Mouse (Mus musculus) bone marrow, adult 2 months (tissue): ENCODE results near the gene Ing1. TPM values are rescaled to one million over a fixed set of nuclear protein-coding genes. Genes with fewer than 3 reads are reported as not detected.
"Not testable (repeated sequence)": the region's sequence is repeated elsewhere in the genome, so short reads cannot be mapped to it uniquely, and the experiment has no call there.

ENCODE experiments used
- H3K27ac ChIP-seq: fragments of 200-500 bp; 2 replicates; pipeline ENCODE4 v1.5.1; 2012; ENCODE audit warnings: low read depth, mild to moderate bottlenecking, control low read depth, inconsistent platforms, low read length; ENCODE audit not compliant: control insufficient read depth, poor library complexity, insufficient read depth
- H3K4me1 ChIP-seq: fragments of 200-500 bp; 2 replicates; pipeline ENCODE4 v1.6.1; 2011; ENCODE audit warnings: low read length; ENCODE audit not compliant: control insufficient read depth, insufficient read depth
- H3K4me3 ChIP-seq: fragments of 200-500 bp; replicated peaks from 2 replicates; pipeline ENCODE3; 2011; ENCODE audit warnings: mild to moderate bottlenecking, low read depth, low read length, control low read depth; ENCODE audit not compliant: control insufficient read depth
- CTCF ChIP-seq: fragments of 200-500 bp; IDR thresholded peaks from 2 replicates; pipeline ENCODE4 v1.5.1; 2011; ENCODE audit warnings: low read length, control low read depth; ENCODE audit not compliant: control insufficient read depth, insufficient read depth
- POLR2A ChIP-seq: fragments of 200-500 bp; IDR thresholded peaks from 2 replicates; pipeline ENCODE4 v1.6.1; 2011; ENCODE audit warnings: low read depth, mild to moderate bottlenecking, control low read depth, low read length, borderline replicate concordance; ENCODE audit not compliant: control insufficient read depth
- WGBS: fragments of 180-500 bp; shearing (Covaris S2); methylation state at CpG from one replicate; pipeline ENCODE4 v1.1.7; 2018; 5-methylcytosine and 5-hydroxymethylcytosine counted together
- polyA plus RNA-seq: library from polyadenylated mRNA; stranded (reverse); fragments of >200 nt; gene quantifications from 2 replicates; pipeline ENCODE4 v1.2.4, GENCODE M21; 2011; ENCODE audit warnings: low replicate concordance; ENCODE audit not compliant: missing spikeins, insufficient read depth, insufficient read length

Gene Ing1
- polyA plus RNA-seq, 1 experiment, result 44.7 TPM

DNA sequence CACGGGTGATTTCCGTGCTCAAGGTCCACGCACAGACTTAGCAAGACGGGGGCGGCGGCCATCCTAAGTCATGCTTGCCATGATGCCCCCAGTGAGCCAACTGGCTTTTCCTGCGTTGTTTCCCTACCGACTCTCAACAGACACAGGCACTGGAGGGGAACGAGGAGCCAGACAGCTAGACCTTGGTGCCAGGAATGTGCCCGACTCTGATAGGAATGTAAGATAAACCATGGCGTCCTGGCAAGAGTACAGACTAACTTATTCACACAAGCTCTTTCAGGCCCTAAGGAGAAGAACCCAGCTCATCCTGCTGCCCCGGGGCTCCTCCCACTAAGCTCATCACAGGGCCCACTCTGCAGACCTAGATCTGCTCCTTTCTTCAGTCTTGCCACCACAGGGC is 13.3 kb upstream of the Ing1 start:
- no peak overlapping the region for H3K4me3 ChIP-seq
- TF ChIP-seq CTCF (no peak), POLR2A (no peak)
- H3K27ac ChIP-seq, result no peak overlapping the region
- WGBS, result 91% methylated on average over 12 of the region's 12 CpGs
- H3K4me1 ChIP-seq, result no peaks in the 10 kb centered on the region

DNA sequence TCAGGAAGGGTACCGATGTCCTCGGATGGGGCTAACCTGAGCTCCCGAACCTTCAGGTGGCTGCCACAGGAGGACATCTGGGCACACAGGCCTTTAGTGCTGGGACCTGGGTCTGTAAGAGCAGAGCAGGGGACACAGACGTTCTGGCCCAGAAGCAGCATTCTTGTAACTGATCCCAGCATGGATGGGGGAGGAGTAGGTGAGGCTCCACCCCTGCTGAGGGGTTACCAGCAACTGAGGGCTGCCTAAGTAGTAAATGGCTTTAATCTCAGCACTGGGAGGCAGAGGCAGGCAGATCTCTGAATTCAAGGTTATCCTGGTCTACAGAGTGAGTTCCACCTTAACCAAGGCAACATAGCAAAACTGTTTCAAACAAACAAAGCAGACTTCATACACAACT is 12.5 kb upstream of the Ing1 start:
- Histone ChIP-seq H3K27ac (no peak overlapping the region), H3K4me3 (no peak overlapping the region), H3K4me1 (no peaks in the 10 kb centered on the region)
- TF ChIP-seq CTCF (no peak), POLR2A (no peak)
- WGBS, result 85% methylated on average over 4 of the region's 4 CpGs

DNA sequence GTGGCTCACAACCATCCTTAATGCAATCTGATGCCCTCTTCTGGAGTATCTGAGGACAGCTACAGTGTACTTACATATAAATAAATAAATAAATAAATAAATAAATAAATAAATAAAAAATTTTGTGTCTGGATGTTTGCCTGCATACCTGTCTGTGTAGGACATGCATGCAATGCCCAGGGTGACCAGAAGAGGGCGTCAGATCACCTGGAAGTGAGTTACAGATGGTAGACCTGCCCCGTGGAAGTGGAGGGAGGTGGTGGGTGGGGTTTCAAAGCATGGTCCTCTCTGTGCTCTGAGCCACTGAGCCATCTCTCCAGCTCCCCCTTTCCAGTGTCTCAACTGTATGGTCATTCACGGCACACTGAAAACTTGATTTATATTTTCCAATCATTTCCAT is 11.0 kb upstream of the Ing1 start:
- TF ChIP-seq POLR2A (no peak), CTCF (peak; percentile 83)
- Histone ChIP-seq H3K27ac (no peak overlapping the region), H3K4me1 (no peaks in the 10 kb centered on the region), H3K4me3 (no peak overlapping the region)
- 32% methylated on average over 3 of the region's 3 CpGs for WGBS

GRCm38 (mm10) chr8:11547063-11547462 is 8.3 kb upstream of the Ing1 start:
- Histone ChIP-seq H3K4me1 (no peaks in the 10 kb centered on the region; the same call in 1 of the 2 replicates), H3K27ac (no peak overlapping the region), H3K4me3 (no peak overlapping the region)
- TF ChIP-seq CTCF (peak; percentile 47; the same call in 1 of the 2 replicates), POLR2A (no peak)
- 61% methylated on average over 6 of the region's 6 CpGs for WGBS

DNA sequence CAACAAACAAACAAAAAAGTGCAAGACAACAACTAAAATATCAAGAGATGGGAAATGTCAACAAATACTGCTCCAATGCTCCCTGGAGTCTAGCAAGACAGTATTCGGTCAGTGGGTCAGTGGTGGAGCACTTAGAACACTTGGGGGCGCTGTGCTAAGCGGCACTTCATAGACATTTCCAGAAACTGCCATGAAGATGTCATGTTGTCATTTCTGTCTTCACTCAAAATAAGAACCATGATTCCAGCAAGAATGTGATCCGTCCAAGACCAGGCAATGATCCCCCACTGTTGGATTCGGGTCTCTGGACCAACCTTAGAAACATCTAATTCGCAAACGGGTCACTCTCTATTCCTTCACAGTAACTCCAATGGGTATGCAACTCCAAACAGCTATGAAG is 5.7 kb upstream of the Ing1 start:
- Histone ChIP-seq H3K4me3 (peak overlapping the region; percentile 60), H3K27ac (no peak overlapping the region), H3K4me1 (no peaks in the 10 kb centered on the region; the same call in 1 of the 2 replicates)
- TF ChIP-seq POLR2A (no peak), CTCF (peak; percentile 67)
- WGBS, result 6% methylated on average over 7 of the region's 7 CpGs

DNA sequence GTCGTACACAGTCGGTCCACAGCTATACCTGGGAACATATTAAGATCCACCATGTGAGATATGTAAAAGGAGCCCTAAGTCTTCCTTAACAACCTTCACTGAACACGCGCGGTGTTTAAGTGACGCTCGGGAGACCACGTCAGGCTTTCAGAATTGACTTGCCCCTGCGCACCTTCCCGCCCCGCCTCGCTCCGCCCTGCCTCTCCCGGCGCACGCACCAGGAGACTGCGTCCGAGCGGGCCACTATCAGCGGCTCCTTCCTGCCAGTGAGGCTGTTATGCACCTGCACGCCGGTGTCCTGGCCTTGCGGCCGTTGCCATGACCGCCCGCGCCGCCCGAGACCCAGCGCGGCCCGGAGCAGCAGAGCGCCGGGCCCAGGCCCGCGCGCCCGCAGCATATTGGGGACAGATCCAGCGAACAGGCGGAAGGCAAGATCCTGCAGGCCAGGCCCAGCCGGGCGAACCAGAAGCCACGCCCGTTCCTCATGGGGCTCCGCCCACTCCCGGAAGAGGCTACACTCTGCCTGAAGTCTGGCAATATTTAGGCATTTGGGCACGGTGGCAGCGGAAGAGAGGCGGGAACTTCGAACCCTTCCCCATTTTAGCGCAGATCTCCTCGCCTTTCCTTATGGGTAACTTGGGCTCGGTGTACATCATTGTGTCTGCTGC is 5.0 kb upstream of the Ing1 start, which contains the start of gene Cars2:
Cars2 (minus strand) TSS at position 503 of the 668 bp plus-strand sequence.
- under 1% methylated on average over 53 of the region's 53 CpGs for WGBS
- no peaks in the 10 kb centered on the region; the same call in 1 of the 2 replicates for H3K4me1 ChIP-seq
- TF ChIP-seq CTCF (no peak), POLR2A (peak; percentile 69; the same call in 1 of the 2 replicates)
- H3K27ac ChIP-seq, result peak within 1 kb of the TSS; percentile 90
- peak within 1 kb of the TSS; percentile 72 for H3K4me3 ChIP-seq

GRCm38 (mm10) chr8:11551497-11551896 is 3.9 kb upstream of the Ing1 start:
- not testable (repeated sequence) for H3K4me1 ChIP-seq, H3K4me3 ChIP-seq, H3K27ac ChIP-seq
- 61% methylated on average over 4 of the region's 4 CpGs for WGBS

GRCm38 (mm10) chr8:11552390-11552789 is 3.0 kb upstream of the Ing1 start:
- TF ChIP-seq POLR2A (no peak), CTCF (no peak)
- Histone ChIP-seq H3K27ac (no peak overlapping the region), H3K4me1 (no peaks in the 10 kb centered on the region; the same call in 1 of the 2 replicates), H3K4me3 (no peak overlapping the region)
- WGBS, result 89% methylated on average over 10 of the region's 10 CpGs

DNA sequence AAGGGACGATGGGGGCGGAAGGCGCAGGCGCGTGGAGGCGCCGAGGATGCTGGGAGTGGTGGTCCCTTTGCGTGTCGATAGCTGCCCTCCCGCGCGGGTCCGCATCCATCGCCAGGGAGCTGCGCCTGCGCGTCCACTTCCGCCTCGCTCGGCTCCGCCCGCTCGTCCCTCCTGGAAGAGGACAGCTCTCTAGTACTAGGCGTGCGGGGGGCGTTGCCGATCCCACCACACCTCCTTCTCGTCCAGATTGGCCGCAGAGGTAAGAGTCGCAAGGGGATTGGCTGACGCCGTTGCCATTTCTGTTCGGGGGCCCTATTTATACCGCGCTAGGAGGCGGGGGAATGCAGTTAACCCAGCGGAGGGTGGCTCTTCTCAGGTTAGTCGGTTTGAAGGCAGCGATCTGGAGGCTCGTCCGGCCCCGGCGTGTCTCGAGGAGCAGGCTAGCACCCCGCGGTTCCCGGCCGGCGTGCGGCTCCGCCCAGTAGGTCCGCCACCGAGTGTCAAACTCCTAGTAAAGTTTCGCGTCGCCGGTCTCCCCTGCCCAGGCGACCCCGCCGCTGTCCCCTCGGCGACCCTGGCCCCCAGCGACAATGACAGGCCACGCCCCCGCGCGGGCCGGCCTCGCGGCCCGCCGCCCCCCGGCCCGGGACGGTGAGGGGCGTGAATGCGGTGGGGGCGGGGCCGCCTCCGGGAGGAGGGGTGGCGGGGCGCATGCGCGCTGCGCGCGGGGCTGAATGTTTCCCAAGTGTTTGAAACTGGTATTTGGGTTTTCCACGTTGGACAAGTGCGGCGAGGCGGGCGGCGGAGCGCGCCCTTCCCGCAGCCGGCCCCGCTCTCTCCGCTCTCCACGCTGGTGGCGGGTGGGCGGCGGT is 585 bp downstream of the Ing1 start:
- under 1% methylated on average over 103 of the region's 103 CpGs for WGBS

More for the DNA sequence above, 585 bp downstream of the Ing1 start:
- peak overlapping the region; percentile 89 for H3K27ac ChIP-seq
- H3K4me1 ChIP-seq, result no peaks in the 10 kb centered on the region; the same call in 1 of the 2 replicates
- H3K4me3 ChIP-seq, result peak overlapping the region; percentile 100
- TF ChIP-seq POLR2A (peak; percentile 98), CTCF (0 out of 2 replicates have a peak, but pooled peaks have one; percentile 5)
